Mouse (Mus musculus) kidney, adult 2 months (tissue): ENCODE measurements around the gene Gpc6.

ENCODE experiments used
- CTCF ChIP-seq: fragments of 200-500 bp; conservative IDR thresholded peaks from 2 replicates; pipeline ENCODE4 v1.5.1; 2011; ENCODE audit warnings: low read depth, mild to moderate bottlenecking, control low read depth, low read length, moderate library complexity, mixed read lengths; ENCODE audit not compliant: insufficient read depth, insufficient read length
- POLR2A ChIP-seq: fragments of 200-500 bp; IDR thresholded peaks from one replicate; pipeline ENCODE4 v1.6.1; 2011; ENCODE audit warnings: low read depth, low read length, control low read depth

GRCm38 (mm10) chr14:116894316-116894715 is 30.8 kb upstream of the Gpc6 start:
- TF ChIP-seq CTCF = no peak
- no peak for TF ChIP-seq POLR2A
